Mouse (Mus musculus): ENCODE measurements around the gene Nop9.

- no peak for TF ChIP-seq CTCF (IDR thresholded peaks at IDR 0.05; ENCODE audit: borderline replicate concordance, insufficient read depth, low read length)
- TF ChIP-seq POLR2A (IDR thresholded peaks at IDR 0.05; ENCODE audit: low read depth, low read length): peak; percentile 93
These were observed at the start of gene Nop9, which contains the start of gene Dhrs1 for GRCm38 (mm10) chr14:55745180-55745860.
